Mouse (Mus musculus): ENCODE measurements around the gene Ehd1.

The Ehd1 gene

GRCm38 (mm10) chr19:6333761-6334595, 57.5 kb downstream of the Ehd1 start:
- no peak for DNase-seq (ENCODE audit: low read depth, low spot score)

DNA sequence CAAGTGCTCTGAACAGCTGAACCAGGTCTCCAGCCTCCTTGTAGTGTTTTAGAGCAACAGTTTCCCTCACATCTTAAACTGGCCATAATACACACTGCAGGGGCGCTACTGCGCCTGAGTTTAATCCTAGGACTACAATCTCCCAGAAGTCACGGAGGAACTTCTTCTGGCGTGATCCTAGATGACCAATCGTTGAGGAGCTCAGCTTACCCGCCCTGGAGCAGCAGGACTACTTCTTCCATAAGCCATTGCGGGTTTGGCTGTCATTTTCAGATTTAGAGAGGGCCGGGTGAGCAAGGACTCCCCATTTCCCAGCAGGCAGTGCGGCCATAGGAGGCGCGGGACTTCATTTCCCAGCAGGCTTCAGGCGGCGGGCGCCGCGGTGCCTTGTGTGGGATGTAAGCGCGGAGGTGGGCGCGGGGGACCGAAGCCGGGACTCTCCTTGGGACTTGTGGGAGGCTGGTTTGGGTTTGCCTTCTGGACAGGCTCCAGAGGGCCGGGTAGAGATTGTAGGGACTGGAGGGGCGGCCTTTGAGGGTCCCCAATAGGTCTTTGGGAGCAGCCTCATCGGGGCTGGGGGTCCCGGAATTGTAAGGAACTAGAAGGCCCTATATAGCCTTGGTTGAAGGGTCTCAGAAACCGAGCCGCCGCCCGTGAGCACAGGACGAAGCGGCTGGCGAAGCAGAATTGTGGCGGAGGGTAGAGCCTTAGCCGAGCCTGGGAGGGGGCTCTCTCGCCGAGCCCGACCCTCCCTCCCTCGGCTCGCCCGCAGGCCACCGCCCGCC, 58.3 kb downstream of the Ehd1 start, which contains the start of gene Men1:
Gene Men1 (plus strand): TSS at position 307 of the 785 bp plus-strand sequence.
- peak; percentile 99 for DNase-seq (ENCODE audit: low read depth, low spot score)

DNA sequence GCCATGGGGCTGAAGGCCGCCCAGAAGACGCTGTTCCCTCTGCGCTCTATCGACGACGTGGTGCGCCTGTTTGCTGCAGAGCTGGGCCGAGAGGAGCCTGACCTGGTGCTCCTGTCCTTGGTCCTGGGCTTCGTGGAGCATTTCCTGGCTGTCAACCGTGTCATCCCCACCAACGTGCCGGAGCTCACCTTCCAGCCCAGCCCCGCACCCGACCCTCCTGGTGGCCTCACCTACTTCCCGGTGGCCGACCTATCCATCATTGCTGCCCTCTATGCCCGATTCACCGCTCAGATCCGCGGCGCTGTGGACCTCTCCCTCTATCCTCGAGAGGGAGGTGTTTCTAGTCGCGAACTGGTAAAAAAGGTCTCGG, 58.9 kb downstream of the Ehd1 start:
- DNase-seq (ENCODE audit: low read depth, low spot score) = peak; percentile 51

DNA sequence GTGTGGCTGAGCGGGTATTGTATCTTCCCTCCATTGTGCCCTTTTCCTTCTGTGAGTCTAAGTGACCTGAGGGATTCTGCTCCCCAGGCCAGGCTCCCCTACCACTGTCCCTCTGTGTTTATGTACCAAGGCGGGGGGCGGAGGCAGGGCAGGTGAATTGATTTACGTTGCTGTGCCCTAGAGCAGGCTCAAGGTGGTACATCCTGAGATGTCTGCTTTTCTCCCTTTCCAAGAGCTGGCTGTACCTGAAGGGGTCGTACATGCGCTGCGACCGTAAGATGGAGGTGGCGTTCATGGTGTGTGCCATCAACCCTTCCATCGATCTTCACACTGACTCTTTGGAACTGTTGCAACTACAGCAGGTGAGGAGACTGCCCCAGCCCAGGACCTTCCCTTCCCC, 60.4 kb downstream of the Ehd1 start:
- DNase-seq (ENCODE audit: low read depth, low spot score) = no peak

DNA sequence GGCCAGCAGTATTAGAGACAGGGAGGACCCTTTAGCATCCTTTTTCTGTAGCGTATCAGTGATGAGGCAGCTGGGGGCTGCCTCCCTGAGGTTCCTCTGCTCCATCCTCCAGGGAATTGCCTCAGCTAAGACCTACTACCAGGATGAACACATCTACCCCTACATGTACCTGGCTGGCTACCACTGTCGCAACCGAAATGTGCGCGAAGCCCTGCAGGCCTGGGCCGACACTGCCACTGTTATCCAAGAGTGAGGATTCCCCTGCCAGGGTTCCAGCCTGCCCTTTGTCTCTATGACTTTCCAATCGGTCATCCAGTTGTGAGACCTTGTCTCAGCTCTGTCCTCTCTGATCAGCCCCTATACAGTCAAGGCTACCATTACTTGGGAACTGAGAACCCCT, 61.6 kb downstream of the Ehd1 start:
- DNase-seq (ENCODE audit: low read depth, low spot score) = no peak

DNA sequence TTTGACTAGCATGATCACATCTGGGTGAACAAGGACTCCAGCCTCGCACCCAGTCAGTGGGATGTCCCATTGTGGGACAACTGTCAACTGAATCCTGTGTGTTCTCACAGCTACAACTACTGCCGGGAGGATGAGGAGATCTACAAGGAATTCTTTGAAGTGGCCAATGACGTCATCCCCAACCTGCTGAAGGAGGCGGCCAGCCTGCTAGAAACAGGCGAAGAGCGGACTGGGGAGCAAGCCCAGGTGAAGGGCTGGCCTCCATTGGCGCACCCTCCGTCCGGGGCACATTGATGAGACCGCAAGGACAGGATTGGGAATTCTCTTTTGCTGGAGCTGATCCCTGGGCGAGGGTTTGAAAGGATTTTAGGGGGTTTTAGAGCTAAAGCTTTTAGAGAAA, 62.2 kb downstream of the Ehd1 start:
- DNase-seq (ENCODE audit: low read depth, low spot score) = no peak

DNA sequence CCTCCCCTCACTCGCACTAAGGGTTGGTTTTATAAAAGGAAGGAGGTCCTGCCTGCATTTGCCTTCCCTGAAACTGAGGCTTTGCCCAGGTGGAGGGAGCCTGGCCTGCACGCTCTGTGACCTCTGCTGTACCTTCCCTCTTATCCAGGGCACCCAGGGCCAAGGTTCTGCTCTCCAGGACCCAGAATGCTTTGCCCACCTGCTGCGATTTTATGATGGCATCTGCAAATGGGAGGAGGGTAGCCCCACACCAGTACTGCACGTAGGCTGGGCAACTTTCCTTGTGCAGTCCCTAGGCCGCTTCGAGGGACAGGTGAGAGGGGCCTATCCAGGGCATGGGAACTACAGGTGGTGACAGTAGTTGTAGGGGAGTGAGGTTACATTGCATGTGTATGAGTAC, 62.7 kb downstream of the Ehd1 start:
- no peak for DNase-seq (ENCODE audit: low read depth, low spot score)

DNA sequence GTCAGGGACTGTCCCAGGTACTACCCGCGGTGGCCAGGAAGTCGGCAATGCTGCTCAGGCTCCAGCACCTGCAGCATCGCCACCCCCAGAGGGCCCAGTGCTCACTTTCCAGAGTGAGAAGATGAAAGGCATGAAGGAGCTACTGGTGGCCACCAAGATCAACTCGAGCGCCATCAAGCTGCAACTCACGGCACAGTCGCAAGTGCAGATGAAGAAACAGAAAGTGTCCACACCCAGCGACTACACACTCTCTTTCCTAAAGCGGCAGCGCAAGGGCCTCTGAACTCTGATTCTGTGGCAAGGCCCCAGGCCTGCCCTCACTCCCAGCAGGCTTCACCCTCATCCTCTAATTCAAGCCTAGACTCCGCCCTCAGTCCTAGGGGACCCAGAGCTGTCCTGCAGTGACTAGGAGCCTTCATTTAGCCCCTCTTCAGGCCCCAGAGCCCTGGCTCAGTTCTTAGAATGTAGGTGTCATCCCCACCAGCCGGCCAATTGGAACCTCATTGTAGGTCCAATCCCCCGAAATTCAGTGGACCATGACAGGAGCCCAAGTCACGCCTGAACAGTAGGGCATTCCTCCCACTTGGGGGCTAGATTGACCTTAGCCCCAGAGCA, 63.5 kb downstream of the Ehd1 start:
- no peak for DNase-seq (ENCODE audit: low read depth, low spot score)

GRCm38 (mm10) chr19:6340524-6341452, 64.3 kb downstream of the Ehd1 start, which contains the start of gene Map4k2:
Map4k2 (plus strand) TSS chr19:6341135.
- peak; percentile 66 for DNase-seq (ENCODE audit: low read depth, low spot score)

GRCm38 (mm10) chr19:6341453-6342077, 65.0 kb downstream of the Ehd1 start:
- DNase-seq (ENCODE audit: low read depth, low spot score) = no peak

GRCm38 (mm10) chr19:6342276-6342933, 65.9 kb downstream of the Ehd1 start:
- no peak for DNase-seq (ENCODE audit: low read depth, low spot score)

DNA sequence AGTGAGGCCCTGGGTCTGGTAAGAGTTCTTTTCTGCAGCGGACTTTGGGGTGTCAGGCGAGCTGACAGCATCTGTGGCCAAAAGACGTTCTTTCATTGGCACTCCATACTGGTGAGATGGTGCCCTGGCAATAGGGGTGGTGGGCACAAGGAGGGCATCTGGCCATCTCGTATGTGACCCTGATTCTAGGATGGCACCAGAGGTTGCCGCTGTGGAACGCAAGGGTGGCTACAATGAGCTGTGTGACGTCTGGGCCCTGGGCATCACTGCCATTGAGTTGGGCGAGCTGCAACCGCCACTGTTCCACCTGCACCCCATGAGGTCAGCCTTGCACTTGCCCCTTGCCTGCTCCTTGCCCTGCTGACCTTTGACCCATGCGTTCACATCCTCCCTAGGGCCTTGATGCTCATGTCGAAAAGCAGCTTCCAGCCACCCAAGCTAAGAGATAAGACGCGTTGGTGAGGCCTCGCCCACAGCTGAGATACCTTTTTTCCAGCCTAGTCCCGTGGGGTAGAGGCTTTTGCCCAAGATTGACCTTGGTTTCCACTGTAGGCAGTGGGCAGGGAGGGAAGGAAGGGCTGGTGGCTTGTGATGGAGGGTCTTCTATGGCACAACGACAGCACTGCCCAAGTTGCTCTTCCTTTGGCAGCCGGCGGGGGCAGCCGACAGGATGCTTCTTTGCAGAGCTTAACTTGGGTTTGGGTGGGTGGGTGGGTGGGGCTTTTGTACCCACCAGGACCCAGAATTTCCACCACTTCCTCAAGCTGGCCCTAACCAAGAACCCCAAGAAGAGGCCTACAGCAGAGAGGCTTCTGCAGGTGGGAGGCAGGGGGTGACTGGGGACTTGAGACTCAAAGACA, 66.8 kb downstream of the Ehd1 start:
- DNase-seq (ENCODE audit: low read depth, low spot score) = no peak

DNA sequence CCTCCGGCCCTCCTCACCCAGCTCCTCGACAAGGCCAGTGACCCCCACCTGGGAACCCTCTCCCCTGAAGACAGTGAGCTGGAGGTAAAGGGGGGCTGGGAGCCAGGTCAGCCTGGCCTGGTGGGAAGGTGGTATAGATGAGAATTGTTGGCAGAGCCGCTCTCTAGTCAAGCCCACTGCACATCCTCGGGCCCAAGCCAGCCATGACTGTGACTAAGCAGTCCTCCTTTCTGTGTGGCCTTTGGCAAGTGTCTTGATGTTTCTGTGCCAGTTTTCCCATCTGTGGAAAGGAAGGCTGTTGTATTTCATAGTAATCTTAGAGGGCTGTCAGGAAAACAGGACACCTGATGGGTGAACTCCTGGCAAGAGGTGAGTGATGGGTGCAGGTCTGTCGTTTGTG, 67.5 kb downstream of the Ehd1 start:
- no peak for DNase-seq (ENCODE audit: low read depth, low spot score)

GRCm38 (mm10) chr19:6346023-6346422, 69.5 kb downstream of the Ehd1 start:
- no peak for DNase-seq (ENCODE audit: low read depth, low spot score)

- DNase-seq (ENCODE audit: low read depth, low spot score) = no peak
Observed at GRCm38 (mm10) chr19:6346661-6347060, 70.1 kb downstream of the Ehd1 start.

GRCm38 (mm10) chr19:6347615-6348014, 71.1 kb downstream of the Ehd1 start:
- DNase-seq (ENCODE audit: low read depth, low spot score) = no peak

DNA sequence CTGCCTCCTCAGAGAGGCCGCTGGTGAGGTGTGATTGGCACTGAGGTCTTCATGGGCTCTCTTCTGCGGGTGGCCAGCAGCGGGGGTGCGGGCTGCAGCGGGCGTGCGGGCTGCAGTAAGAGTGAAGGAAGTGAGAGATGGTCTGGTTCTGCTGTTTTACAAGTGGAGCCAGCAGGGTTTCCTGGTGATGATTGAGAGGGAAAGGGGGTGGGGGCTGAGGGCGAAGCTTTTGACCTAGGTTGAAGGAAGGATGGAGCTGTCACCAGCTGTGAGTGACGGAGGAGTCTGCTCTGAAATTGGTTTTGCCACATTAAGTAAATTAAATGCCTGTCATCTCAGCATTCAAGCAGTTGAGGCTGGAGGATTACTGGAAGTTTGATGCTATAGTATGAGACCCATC, 72.2 kb downstream of the Ehd1 start:
- no peak for DNase-seq (ENCODE audit: low read depth, low spot score)

GRCm38 (mm10) chr19:6349215-6349983, 72.9 kb downstream of the Ehd1 start:
- DNase-seq (ENCODE audit: low read depth, low spot score) = peak; percentile 52
